Mouse (Mus musculus) olfactory bulb, adult 2 months (tissue): Measurements from ENCODE around the gene Cnot10. TPM values are rescaled to one million over a fixed set of nuclear protein-coding genes. Genes with fewer than 3 reads are reported as not detected.

Source experiments
- H3K27ac ChIP-seq: fragments of 200-500 bp; 2 replicates; pipeline ENCODE4 v1.5.1; 2012; ENCODE audit warnings: low read depth, low read length; ENCODE audit not compliant: insufficient read depth
- H3K4me1 ChIP-seq: fragments of 200-500 bp; 2 replicates; pipeline ENCODE4 v1.6.1; 2012; ENCODE audit warnings: low read length; ENCODE audit not compliant: control insufficient read depth, insufficient read depth
- H3K4me3 ChIP-seq: fragments of 200-500 bp; 2 replicates; pipeline ENCODE4 v1.5.1; 2012; ENCODE audit warnings: mild to moderate bottlenecking, low read depth, low read length, moderate library complexity; ENCODE audit not compliant: insufficient read depth
- CTCF ChIP-seq: fragments of 200-500 bp; IDR thresholded peaks from 2 replicates; pipeline ENCODE4 v1.5.1; 2012; ENCODE audit warnings: low read depth, mild to moderate bottlenecking, low read length, moderate library complexity; ENCODE audit not compliant: insufficient read depth
- POLR2A ChIP-seq: fragments of 200-500 bp; IDR thresholded peaks from 2 replicates; pipeline ENCODE4 v1.6.1; 2012; ENCODE audit warnings: mild to moderate bottlenecking, low read depth, low read length, moderate library complexity; ENCODE audit not compliant: insufficient read depth
- WGBS: fragments of 180-500 bp; shearing (Covaris S2); methylation state at CpG from one replicate; pipeline ENCODE4 v1.1.7; 2018; 5-methylcytosine and 5-hydroxymethylcytosine counted together
- polyA plus RNA-seq: library from polyadenylated mRNA; stranded (reverse); fragments of >200 nt; gene quantifications from 2 replicates; pipeline ENCODE4 v1.2.4, GENCODE M21; 2012; ENCODE audit warnings: low replicate concordance; ENCODE audit not compliant: missing spikeins, insufficient read depth, insufficient read length

Cnot10 gene
- polyA plus RNA-seq, 1 experiment = not detected

GRCm38 (mm10) chr9:114610266-114610665, 29.7 kb downstream of the Cnot10 start:
- no peaks in the 10 kb centered on the region; the same call in 1 of the 2 replicates for H3K4me1 ChIP-seq
- TF ChIP-seq POLR2A (no peak), CTCF (no peak)
- H3K27ac ChIP-seq = no peak overlapping the region
- 94% methylated on average over 3 of the region's 3 CpGs for WGBS
- H3K4me3 ChIP-seq = no peak overlapping the region

DNA sequence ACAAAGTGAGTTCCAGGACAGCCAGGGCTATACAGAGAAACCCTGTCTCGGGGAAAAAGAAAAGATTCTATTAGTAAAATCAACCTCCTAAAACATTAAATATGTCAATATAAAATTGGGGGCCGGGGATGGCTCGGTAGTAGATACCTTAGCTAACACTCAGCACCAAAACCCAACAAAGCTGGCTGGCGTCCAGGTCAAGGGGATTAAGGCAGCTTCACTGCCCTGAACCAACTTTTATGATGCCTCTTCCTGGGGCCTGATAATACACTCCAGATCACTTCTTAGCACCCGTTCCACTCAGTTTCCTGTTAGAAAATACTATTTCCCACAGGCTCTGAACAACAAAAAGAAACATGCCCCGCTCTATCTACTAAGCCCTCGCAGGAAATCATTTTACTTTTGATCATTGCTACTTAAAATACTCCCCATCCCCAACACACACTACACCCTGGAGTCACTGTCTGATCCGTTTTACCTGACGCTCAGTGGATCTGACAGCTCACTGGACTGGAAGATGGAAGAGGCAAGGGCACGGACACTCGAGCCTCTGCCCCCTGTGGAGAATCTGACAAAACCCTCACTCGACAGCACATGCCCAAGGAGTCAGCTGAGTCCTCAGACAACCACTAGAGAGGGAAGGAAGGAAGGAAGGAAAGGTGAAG, 36.0 kb downstream of the Cnot10 start:
- no peak overlapping the region for H3K4me3 ChIP-seq
- H3K4me1 ChIP-seq = no peaks in the 10 kb centered on the region
- TF ChIP-seq CTCF (no peak), POLR2A (no peak)
- no peak overlapping the region for H3K27ac ChIP-seq
- 73% methylated on average over 12 of the region's 12 CpGs for WGBS

DNA sequence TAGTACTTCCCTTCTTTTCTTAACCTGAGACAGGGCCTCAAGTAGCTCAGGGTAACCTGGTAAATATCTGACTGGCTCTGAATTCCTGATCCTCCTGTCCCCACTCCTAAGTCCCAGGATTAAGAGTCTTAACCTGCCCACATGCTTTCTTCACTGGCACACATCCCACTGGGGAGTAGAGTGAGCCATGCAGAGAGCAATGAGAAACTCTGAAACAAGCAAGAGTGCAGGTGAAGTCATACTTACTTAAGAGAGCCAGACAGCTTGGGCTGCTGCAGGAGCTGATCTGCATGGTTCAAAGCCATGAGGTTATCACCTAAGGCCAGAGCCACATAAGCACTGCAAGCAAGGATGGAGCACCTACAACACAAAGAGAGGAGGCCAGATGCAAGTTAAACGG, 38.9 kb downstream of the Cnot10 start:
- H3K27ac ChIP-seq = no peak overlapping the region
- TF ChIP-seq POLR2A (no peak), CTCF (no peak)
- H3K4me1 ChIP-seq = no peaks in the 10 kb centered on the region
- no peak overlapping the region for H3K4me3 ChIP-seq
- 42% methylated on average over 1 of the region's 1 CpGs for WGBS

- 76% methylated on average over 5 of the region's 5 CpGs for WGBS
- Histone ChIP-seq H3K27ac (no peak overlapping the region), H3K4me1 (peaks cover 3% of the 10 kb centered on the region), H3K4me3 (no peak overlapping the region)
- TF ChIP-seq POLR2A = no peak
- TF ChIP-seq CTCF = no peak
Observed at GRCm38 (mm10) chr9:114585017-114585345, 55.0 kb downstream of the Cnot10 start.

GRCm38 (mm10) chr9:114584183-114585016, 55.6 kb downstream of the Cnot10 start:
- Histone ChIP-seq H3K4me1 (peaks cover 3% of the 10 kb centered on the region), H3K27ac (no peak overlapping the region), H3K4me3 (peak overlapping the region; percentile 26; the same call in 1 of the 2 replicates)
- TF ChIP-seq POLR2A = no peak
- 29% methylated on average over 31 of the region's 31 CpGs for WGBS

GRCm38 (mm10) chr9:114583812-114584182, 56.2 kb downstream of the Cnot10 start:
- H3K4me3 ChIP-seq = peak overlapping the region; percentile 26; the same call in 1 of the 2 replicates
- WGBS = under 1% methylated on average over 23 of the region's 23 CpGs
- H3K4me1 ChIP-seq = peaks cover 3% of the 10 kb centered on the region
- no peak for TF ChIP-seq POLR2A
- TF ChIP-seq CTCF = peak; percentile 94
- no peak overlapping the region for H3K27ac ChIP-seq

DNA sequence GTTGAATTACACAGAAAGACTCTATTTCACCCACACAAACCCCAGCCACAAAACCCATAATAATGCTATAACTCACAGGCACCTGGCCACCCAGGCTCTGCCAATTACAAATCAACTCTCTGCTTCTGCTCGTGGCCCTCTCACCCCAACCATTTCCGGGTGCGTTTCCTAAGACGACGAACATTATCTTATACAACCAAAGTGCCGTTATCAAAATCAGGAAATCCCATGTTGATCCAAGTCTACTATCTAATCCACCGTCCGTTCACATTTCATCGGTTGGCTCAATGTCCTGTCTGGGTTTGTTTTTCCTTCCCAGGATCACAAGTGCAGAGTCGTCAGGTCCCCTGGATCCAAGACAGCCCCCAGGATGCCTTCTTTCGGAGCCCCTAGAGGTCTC, 61.3 kb downstream of the Cnot10 start:
- Histone ChIP-seq H3K27ac (no peak overlapping the region), H3K4me1 (no peaks in the 10 kb centered on the region), H3K4me3 (no peak overlapping the region)
- TF ChIP-seq POLR2A = no peak
- WGBS = 85% methylated on average over 11 of the region's 11 CpGs

GRCm38 (mm10) chr9:114576001-114576400, 64.0 kb downstream of the Cnot10 start:
- TF ChIP-seq CTCF (no peak), POLR2A (no peak)
- no peak overlapping the region for H3K4me3 ChIP-seq
- WGBS = 97% methylated on average over 1 of the region's 1 CpGs
- H3K4me1 ChIP-seq = no peaks in the 10 kb centered on the region
- H3K27ac ChIP-seq = no peak overlapping the region

DNA sequence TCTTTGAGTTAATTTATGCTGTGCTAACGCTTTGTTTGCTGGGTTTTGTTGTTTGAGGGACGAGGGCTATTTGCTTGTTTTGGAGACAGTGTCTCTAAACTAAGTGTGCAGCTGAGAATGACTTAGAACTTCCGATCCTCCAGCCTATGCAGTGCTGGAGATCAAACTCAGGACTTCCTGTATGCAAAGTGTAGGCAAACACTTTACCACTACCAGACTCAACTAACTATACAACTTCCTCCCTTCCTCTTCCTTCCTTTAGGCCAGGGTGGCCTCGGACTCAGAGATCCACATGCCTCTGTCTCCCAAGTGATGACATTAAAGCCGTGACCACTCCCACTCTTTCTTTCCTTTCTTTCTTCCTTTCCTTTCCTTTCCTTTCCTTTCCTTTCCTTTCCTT, 66.5 kb downstream of the Cnot10 start:
- WGBS = 59% methylated on average over 5 of the region's 5 CpGs
- TF ChIP-seq CTCF (no peak), POLR2A (no peak)
- no peaks in the 10 kb centered on the region for H3K4me1 ChIP-seq
- no peak overlapping the region for H3K4me3 ChIP-seq
- no peak overlapping the region for H3K27ac ChIP-seq
